Mouse (Mus musculus): Measurements from ENCODE around the gene Inpp5b. TPM values are rescaled to one million over a fixed set of nuclear protein-coding genes. Genes with fewer than 3 reads are reported as not detected.
"Not testable (repeated sequence)": the region's sequence is repeated elsewhere in the genome, so short reads cannot be mapped to it uniquely, and the experiment has no call there.

Gene Inpp5b
- total and polyA plus RNA-seq, 2 experiments = 15.3 to 25.7 TPM

- Histone ChIP-seq H3K27ac (replicated peaks; ENCODE audit: insufficient read depth, low read depth, low read length) (peak overlapping the region; percentile 69), H3K9ac (ENCODE audit: low read depth, low read length) (no peak overlapping the region; the same call in 1 of the 2 replicates), H3K27me3 (ENCODE audit: control insufficient read depth, insufficient read depth, low read length) (peaks cover 3% of the 10 kb centered on the region; the same call in 1 of the 2 replicates), H3K4me1 (ENCODE audit: control insufficient read depth, insufficient read depth, low read length) (peaks cover 8% of the 10 kb centered on the region), H3K79me2 (ENCODE audit: control insufficient read depth, insufficient read depth, low read length) (no peaks in the 10 kb centered on the region), H3K4me3 (ENCODE audit: insufficient read depth, low read depth, low read length) (no peak overlapping the region), H3K36me3 (ENCODE audit: control insufficient read depth, insufficient read depth, low read length) (no peaks in the 10 kb centered on the region)
- 58% methylated on average over 6 of the region's 6 CpGs for WGBS
- no peak for DNase-seq (ENCODE audit: extremely low read depth, low read depth, low spot score)
- TF ChIP-seq POLR2A (IDR thresholded peaks at IDR 0.05; ENCODE audit: extremely low read depth, insufficient read depth, low read length) (no peak), CTCF (IDR thresholded peaks at IDR 0.05; ENCODE audit: low read depth, low read length) (no peak)
These were observed 37.5 kb upstream of the Inpp5b start for GRCm38 (mm10) chr4:124703881-124704796.

- Histone ChIP-seq H3K79me2 (ENCODE audit: control insufficient read depth, insufficient read depth, low read length) (no peaks in the 10 kb centered on the region), H3K9ac (ENCODE audit: low read depth, low read length) (no peak overlapping the region), H3K4me1 (ENCODE audit: control insufficient read depth, insufficient read depth, low read length) (peaks cover 12% of the 10 kb centered on the region), H3K27ac (replicated peaks; ENCODE audit: insufficient read depth, low read depth, low read length) (peak overlapping the region; percentile 69), H3K27me3 (ENCODE audit: control insufficient read depth, insufficient read depth, low read length) (peaks cover 3% of the 10 kb centered on the region; the same call in 1 of the 2 replicates), H3K4me3 (ENCODE audit: insufficient read depth, low read depth, low read length) (no peak overlapping the region), H3K36me3 (ENCODE audit: control insufficient read depth, insufficient read depth, low read length) (no peaks in the 10 kb centered on the region)
- DNase-seq (ENCODE audit: extremely low read depth, low read depth, low spot score) = peak; percentile 32
- TF ChIP-seq POLR2A (IDR thresholded peaks at IDR 0.05; ENCODE audit: extremely low read depth, insufficient read depth, low read length) (no peak), CTCF (IDR thresholded peaks at IDR 0.05; ENCODE audit: low read depth, low read length) (no peak)
- WGBS = 48% methylated on average over 11 of the region's 11 CpGs
These were observed 36.7 kb upstream of the Inpp5b start for GRCm38 (mm10) chr4:124704797-124705474.

- peaks cover 1% of the 10 kb centered on the region; the same call in 1 of the 2 replicates for H3K27me3 ChIP-seq (ENCODE audit: control insufficient read depth, insufficient read depth, low read length)
- peak overlapping the region; percentile 28; the same call in 1 of the 2 replicates for H3K9ac ChIP-seq (ENCODE audit: low read depth, low read length)
- H3K27ac ChIP-seq (replicated peaks; ENCODE audit: insufficient read depth, low read depth, low read length) = peak overlapping the region; percentile 55
- no peak overlapping the region for H3K4me3 ChIP-seq (ENCODE audit: insufficient read depth, low read depth, low read length)
- TF ChIP-seq CTCF (IDR thresholded peaks at IDR 0.05; ENCODE audit: low read depth, low read length) (no peak), POLR2A (IDR thresholded peaks at IDR 0.05; ENCODE audit: extremely low read depth, insufficient read depth, low read length) (no peak)
- H3K79me2 ChIP-seq (ENCODE audit: control insufficient read depth, insufficient read depth, low read length) = no peaks in the 10 kb centered on the region
- WGBS = 84% methylated on average over 23 of the region's 23 CpGs
- H3K4me1 ChIP-seq (ENCODE audit: control insufficient read depth, insufficient read depth, low read length) = peaks cover 15% of the 10 kb centered on the region
- DNase-seq (ENCODE audit: extremely low read depth, low read depth, low spot score) = no peak
- H3K36me3 ChIP-seq (ENCODE audit: control insufficient read depth, insufficient read depth, low read length) = no peaks in the 10 kb centered on the region
These were observed 35.9 kb upstream of the Inpp5b start for GRCm38 (mm10) chr4:124705661-124706269.

GRCm38 (mm10) chr4:124707381-124708199 is 34.1 kb upstream of the Inpp5b start:
- not testable (repeated sequence) for H3K36me3 ChIP-seq (ENCODE audit: control insufficient read depth, insufficient read depth, low read length); H3K4me3 ChIP-seq (ENCODE audit: insufficient read depth, low read depth, low read length); H3K27ac ChIP-seq (replicated peaks; ENCODE audit: insufficient read depth, low read depth, low read length); H3K9ac ChIP-seq (ENCODE audit: low read depth, low read length); H3K79me2 ChIP-seq (ENCODE audit: control insufficient read depth, insufficient read depth, low read length); H3K27me3 ChIP-seq (ENCODE audit: control insufficient read depth, insufficient read depth, low read length); DNase-seq (ENCODE audit: extremely low read depth, low read depth, low spot score)
- H3K4me1 ChIP-seq (ENCODE audit: control insufficient read depth, insufficient read depth, low read length) = peaks cover 15% of the 10 kb centered on the region
- WGBS = 92% methylated on average over 25 of the region's 25 CpGs

- H3K4me1 ChIP-seq (ENCODE audit: control insufficient read depth, insufficient read depth, low read length) = peaks cover 15% of the 10 kb centered on the region
- DNase-seq (ENCODE audit: extremely low read depth, low read depth, low spot score) = not testable (repeated sequence)
These were observed 33.5 kb upstream of the Inpp5b start for GRCm38 (mm10) chr4:124708200-124708517.

More at GRCm38 (mm10) chr4:124708200-124708517, 33.5 kb upstream of the Inpp5b start:
- WGBS = 20% methylated on average over 1 of the region's 1 CpGs
- not testable (repeated sequence) for H3K27me3 ChIP-seq (ENCODE audit: control insufficient read depth, insufficient read depth, low read length); H3K79me2 ChIP-seq (ENCODE audit: control insufficient read depth, insufficient read depth, low read length); H3K36me3 ChIP-seq (ENCODE audit: control insufficient read depth, insufficient read depth, low read length)
- Histone ChIP-seq H3K27ac (replicated peaks; ENCODE audit: insufficient read depth, low read depth, low read length) (peak overlapping the region; percentile 93), H3K4me3 (ENCODE audit: insufficient read depth, low read depth, low read length) (peak overlapping the region; percentile 72), H3K9ac (ENCODE audit: low read depth, low read length) (peak overlapping the region; percentile 80; the same call in 1 of the 2 replicates)
